Mouse (Mus musculus): ENCODE data around the gene Gtf3c4. TPM values are rescaled to one million over a fixed set of nuclear protein-coding genes. Genes with fewer than 3 reads are reported as not detected.
A peak's percentile ranks its signal among the peaks of the same experiment; 100 is the strongest.

Gtf3c4 gene
- 10 to 100 TPM; 32.4 to 36.1 TPM for total RNA-seq (2021)
- long read RNA-seq, experiment 1, full-length matches to known transcripts, result 21 of 29 reads
- long read RNA-seq, experiment 1, partial matches to known transcripts, result 0 of 29 reads
- long read RNA-seq, experiment 1, other reads (novel, unspliced or antisense), result 8 of 29 reads
- long read RNA-seq, experiment 2, full-length matches to known transcripts, result 6 of 13 reads
- long read RNA-seq, experiment 2, partial matches to known transcripts, result 1 of 13 reads
- long read RNA-seq, experiment 2, other reads (novel, unspliced or antisense), result 6 of 13 reads

DNA sequence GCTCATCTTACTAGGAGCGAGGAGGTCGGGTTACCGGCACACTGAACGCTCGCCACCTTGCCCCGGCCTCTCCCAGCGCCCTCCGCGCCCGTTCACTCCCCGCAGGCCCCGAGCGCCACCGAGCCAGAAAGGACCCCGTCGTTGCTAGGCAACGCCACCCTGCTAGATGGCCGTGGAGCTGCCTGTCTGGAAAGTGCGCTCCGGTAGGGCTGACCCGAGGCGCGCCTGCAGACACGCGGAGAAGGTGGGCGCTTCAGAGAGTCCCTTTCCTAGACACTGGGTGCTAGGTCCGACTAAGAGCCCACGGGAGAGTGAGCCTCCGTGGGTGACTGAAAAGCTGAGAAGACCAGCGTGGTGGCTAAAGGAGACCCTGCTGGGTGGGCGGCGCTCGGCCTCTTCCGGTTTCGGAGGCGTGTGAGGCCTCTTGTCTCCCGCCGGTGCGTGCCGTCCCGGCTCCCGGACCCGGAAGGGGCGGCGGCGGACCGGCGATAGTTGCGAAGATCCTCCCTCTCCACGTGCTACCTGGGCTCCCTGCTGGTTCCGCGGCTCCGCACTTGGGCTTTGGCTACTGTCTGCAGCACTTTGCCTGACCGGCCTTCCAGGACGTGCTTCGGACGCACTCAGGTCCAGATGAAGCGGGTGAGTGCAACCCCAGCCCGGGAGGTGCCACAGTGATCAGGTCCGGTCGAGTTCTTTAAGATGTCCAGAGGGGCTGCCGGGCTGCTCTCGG lies at the start of gene Gtf3c4, which contains the start of gene Ddx31:
Gene Gtf3c4 (minus strand): TSS at position 139 of the 730 bp plus-strand sequence.
Gene Ddx31 (plus strand): TSS at position 185 of the 730 bp plus-strand sequence.
- peak; percentile 95 for DNase-seq (ENCODE audit: low spot score in 2 of 2)

DNA sequence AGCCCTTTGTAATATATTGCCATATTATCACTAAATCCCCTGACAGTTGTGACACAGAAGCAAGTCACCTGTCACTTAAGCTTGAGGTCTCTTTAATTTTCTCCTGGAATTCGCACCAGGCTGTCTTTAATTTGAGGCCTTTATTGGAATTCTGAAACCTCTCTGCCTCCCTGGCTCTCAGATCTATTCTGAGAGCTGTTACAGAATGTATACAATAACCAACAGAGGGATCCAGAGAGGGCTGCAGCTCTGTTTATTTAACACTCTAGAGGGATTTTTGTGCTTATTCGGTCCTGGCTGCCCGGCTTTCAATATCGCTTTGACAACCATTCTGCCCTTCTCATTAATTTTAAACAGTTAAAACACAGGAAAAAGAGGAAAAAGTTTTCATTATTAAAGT lies 44.8 kb upstream of the Gtf3c4 start:
- DNase-seq (ENCODE audit: low spot score in 2 of 2), result no peak

DNA sequence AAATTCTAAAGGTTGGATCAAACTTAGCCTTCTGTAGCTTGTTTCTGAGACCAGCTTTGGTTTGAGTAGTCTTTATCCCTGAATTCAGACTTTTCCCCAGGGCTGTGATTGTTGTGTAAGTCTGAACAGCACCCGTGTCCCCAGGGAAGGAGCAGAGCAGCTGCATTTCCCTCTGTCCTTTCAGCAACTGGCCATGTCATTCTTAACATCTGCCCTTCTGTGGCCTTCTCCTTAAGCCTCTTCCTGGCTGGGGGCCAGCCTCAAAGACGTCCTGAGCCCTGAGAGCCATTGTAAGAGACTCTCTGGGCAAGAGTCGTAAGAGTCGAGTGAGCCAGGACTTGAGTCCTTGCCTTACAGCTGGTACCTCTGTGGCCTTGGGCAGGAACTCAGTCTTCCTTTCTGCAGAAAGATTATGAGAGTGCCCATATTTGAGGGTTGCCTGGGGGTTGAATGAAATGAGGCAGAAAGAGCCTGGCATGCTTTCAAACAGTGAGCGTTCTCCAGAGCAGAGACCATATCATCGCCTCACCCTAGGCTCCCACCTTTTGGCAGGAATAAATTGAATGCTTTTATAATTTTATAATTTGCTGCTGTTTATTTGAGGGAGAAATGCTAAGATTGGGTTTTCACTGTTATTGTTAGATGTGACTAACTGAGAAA lies 42.8 kb upstream of the Gtf3c4 start:
- DNase-seq (ENCODE audit: low spot score in 2 of 2), result no peak

DNA sequence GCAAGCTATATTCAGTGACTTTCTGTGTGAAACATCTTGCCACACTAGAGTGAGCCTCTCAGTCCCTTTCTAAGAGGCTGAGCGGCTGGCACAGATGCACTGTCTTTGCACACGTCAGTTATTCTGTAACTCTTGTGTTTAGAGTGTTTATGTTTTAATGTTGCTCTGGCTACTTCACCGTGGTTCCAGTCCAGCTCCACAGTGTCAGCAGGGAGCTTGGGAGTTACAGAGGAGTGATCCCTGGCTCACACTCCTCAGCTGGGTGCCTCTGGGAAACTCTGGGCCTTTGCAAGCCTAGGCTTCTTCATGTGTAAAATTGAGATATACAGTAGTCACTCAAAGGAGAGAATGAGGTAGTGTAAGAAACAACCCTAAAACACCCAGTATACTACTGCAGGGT lies 41.9 kb upstream of the Gtf3c4 start:
- DNase-seq (ENCODE audit: low spot score in 2 of 2), result no peak

DNA sequence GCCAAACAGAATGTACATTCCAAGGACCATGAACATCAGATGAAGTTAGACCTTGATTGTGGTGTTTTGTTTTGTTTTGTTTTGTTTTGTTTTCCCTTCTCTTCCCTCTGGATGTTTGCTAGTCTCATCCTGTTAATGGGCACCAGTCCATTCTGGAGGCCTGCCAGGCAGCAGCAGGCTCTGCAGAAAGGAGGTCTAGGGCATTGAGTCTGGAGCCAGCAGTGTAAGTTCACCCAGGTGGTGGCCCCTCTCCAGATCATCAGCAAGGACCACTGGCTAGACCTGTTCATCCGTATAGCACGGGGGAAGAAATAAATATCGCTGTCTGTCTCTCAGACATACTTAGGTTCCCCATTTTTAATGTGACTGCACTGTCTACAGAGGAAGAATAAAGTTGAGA lies 41.1 kb upstream of the Gtf3c4 start:
- DNase-seq (ENCODE audit: low spot score in 2 of 2), result no peak

DNA sequence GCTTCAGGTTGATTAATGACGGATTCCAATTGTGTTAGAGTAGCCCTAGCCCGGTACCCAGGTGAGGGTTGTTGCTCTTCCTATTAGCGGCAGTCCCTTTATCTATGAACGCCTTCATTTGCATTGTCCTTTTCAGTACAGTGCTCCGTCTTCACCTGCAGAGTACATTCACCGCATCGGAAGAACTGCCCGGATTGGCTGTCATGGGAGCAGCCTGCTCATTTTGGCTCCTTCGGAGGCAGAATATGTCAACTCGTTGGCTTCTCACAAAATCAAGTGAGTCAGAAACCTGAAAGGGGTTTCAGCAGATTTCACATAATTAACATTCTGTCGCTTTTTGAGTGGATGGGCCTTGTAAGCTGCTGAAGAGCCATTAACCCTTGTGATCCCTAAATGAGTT lies 35.4 kb upstream of the Gtf3c4 start:
- DNase-seq (ENCODE audit: low spot score in 2 of 2), result no peak

DNA sequence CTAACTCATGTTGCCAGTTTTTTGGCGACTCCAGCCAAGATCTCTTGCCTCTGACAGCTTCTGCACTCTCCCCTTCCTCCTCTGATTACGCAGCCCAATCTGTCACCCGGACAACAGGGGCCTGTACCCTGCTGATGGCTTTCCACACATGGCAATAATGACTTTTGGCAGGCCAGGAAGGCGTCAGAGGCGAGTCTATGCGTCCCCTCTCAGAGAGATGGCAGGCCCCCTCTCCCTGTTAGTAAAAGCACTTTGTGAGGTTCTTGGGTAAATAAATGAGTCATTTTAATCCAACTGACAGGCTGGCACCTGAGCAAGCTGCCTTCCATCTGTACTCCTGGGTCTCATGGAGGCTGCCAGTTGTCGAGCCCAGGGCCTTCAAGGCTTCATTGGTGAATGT lies 27.3 kb upstream of the Gtf3c4 start:
- no peak for DNase-seq (ENCODE audit: low spot score in 2 of 2)

DNA sequence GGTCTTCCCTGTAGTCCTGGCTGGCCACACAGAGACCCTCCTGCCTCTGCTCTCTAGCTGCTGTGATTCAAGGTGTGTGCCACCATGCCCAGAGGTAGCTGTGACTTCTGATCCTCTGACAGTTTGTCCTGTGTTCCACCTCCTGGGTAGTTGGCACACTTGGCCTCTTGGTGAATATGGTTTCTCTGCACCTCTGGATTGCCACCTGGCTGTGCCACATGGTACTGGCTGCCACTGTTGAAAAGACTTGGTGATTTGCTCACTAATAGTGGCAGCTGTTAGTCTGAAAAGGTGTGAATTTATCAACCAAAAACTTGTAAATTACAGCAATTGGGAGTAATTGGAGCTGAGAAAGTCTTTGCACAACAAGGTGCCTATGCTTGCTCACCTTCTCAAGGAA lies 23.7 kb upstream of the Gtf3c4 start:
- DNase-seq (ENCODE audit: low spot score in 2 of 2), result no peak

DNA sequence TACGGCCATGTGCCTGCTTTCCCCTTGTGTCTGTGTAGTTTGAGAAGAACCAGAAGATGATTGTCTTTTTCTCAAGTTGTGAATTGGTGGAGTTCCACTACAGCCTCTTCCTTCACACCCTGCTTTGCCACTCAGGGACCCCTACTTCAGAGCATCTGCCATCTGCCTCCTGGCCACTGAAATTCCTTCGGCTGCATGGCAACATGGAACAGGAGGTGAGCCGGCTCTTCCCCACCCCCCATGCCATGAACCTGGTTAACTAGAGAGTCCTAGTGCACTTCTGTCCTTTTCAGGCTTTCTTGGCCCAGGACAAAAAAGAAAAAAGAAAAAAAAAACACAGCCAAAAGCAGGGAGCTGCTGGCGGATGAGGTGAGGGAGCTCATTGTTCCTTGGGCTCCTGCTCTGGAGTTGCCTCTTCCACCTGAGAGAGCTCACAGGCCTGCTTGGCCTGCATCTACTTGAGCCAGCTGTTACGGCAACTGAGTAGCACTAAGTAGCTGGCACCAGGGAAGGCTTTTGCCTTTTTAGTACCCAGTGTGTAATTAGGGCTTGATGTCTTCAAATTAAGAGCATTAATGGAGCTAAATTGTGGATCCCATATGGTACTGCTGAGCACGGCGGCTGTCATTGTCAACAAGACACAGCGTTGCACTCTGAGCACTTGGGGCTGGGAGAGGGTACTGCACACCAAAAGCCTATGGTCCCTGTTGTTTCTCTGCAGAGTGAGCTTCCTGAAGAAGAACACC lies 20.7 kb upstream of the Gtf3c4 start:
- no peak for DNase-seq (ENCODE audit: low spot score in 2 of 2)

DNA sequence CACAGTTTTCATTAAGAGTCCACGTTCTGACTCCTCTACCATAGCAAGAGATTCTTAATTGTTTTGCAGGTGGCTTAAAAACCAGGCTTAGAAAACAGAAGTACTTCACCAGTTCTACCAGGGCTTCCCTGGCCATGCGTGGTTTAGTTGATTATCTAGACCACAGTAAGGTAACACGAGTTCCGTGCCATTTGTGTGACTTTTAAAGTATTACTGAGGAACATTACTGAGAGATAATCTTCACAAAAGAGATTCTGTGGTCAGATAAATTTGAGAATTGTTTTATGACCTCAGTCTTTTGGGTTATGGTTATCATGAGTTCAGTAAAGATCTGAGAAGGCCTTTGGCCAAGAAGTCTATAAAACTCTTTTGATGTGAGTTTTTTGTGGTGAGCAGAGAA lies 19.1 kb upstream of the Gtf3c4 start:
- no peak for DNase-seq (ENCODE audit: low spot score in 2 of 2)

DNA sequence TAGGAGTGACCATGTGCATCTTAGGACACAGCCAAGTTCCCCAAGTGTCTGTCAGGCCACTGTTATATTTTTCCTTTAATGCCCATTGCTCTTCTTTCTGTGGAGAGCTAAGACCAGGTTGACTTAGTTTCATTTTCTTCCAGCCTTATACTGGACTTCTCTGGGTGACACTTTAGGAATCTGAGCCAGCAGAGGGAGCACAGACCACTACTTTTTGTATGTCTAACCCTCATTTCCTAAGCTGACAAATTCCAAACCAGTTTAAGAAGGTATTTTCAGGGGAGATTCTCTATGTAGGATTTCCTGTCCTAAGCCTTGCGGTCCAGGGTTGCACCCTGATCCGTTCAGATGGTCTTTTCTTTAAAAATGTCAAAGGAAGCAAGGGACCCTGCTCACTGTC lies 15.6 kb upstream of the Gtf3c4 start:
- no peak for DNase-seq (ENCODE audit: low spot score in 2 of 2)

DNA sequence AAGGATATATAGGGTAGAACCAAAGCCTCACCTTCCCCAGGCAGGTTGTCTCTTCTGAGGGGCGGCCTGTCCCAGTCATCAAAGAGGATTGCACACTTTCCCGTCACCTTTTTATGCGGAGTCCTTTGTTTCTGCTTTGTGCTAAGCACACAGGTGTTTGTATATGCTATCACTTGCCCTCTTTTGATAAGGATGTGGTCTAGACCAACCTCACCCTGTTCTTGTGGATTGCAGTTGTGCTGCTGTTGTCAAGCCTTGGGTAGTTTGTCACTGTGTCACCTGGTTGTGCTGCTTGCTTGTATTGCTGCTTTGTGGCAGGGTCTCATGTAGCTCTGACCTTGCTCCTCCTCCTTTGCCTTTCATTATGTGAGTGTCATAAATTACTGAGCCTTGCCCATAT lies 12.4 kb upstream of the Gtf3c4 start:
- no peak for DNase-seq (ENCODE audit: low spot score in 2 of 2)

DNA sequence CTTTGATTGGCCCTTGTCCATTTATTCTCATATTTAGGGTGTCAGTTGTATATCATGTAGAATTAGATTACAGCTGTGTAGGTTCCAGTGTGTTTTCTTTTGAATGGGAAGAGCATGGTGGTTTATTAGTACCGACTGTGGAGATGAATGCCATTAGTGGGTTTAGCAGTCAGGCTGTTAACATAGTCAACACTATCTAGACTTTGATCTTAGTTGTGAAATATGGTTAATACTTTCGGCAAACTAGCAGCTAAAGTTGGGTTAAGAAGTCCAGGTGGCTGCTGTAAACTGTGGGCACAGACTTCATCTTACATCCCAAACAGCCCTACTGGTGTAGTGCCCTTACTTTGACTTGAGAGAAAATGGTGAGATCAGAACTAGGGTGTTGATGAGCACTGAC lies 8.7 kb upstream of the Gtf3c4 start:
- DNase-seq (ENCODE audit: low spot score in 2 of 2), result no peak

DNA sequence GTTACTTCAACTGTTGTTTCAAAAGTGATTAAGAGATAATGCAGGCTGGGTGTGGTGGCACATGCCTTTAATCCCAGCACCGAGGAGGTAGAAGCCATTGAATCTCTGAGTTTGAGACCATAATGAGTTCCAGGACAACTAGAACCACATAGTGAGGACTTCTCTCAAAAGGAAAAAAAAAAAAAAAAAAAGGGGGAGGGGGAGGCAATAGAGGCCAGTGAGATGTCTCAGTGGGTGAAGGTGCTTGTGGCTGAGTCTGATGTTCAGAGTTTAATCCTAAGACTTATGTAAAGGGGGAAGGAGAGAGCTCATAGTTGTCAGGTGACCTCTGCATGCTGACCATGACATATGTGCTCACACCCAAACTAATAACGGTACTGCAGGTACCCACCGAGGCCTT lies 1.9 kb upstream of the Gtf3c4 start:
- DNase-seq (ENCODE audit: low spot score in 2 of 2), result no peak

DNA sequence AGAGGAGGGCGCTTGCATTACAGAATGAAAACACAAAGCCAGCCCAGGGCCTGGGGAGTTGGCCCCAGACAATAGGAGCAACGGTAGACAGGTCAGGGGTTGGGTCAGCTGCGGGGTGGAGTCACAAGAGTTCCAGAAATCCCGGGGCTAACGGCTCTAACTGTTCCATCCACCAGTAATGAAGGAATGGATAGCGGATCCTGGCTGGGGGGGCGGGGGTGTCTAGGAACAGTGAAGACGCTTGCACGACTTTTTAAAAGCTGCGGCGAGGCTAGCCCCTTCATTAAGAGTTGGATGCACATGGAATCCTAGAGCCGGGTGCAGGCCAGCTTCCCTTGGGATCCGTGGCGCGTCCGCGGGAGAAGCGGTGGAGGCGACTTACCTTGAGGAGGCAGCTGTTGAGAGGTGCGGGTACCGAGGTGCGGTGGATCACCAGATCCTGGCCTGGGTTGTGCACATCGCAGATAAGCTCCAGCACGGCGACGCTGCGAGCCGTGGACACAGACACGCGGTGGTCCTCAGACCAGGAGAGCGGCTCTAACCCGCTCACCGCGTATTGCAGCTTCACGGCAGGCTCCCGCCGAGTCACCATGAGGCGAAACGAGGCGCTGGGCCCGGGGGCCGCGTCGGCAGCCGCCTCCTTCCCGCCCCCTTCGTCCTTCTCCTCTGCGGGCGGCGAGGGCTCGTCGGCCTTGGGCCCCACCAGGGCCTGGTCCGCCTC lies 499 bp downstream of the Gtf3c4 start:
- peak in 1 of 2 experiments; percentile 6 for DNase-seq (ENCODE audit: low spot score in 2 of 2)

DNA sequence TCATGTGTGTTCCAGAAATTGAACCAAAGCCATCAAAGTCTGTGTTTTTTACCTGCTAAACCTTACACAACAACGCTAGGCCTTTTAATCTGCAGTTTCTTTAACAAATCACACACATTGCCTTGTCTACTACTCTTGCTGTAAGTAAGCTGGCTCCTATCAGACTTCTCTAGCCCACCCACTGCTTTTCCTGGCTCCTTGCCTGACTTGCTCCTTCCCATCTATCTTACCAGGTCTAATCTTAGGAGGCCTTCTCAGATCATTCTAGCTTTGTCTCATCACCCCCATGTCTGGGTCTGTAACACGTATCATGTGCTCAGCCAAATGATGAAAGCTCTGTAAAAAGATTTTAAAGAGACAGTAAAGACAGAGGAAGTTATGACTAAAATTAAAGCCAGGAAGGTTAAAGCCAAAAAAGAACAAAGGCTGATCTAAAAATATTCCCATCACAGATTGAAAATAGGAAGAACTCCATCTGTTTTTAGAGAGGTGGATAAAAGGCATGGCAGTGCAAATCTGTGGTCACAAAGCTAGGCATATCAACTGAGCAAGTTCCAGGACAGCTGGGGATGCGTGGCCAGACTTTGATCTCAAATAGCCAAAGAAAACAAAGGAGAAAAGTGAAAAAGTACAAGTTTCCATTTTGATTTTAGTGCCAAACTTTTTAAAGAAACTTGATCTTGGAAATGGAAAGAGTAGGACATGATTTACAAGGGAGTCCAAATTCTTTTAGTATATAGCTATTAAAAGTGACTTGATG lies 3.8 kb downstream of the Gtf3c4 start:
- DNase-seq (ENCODE audit: low spot score in 2 of 2), result no peak

DNA sequence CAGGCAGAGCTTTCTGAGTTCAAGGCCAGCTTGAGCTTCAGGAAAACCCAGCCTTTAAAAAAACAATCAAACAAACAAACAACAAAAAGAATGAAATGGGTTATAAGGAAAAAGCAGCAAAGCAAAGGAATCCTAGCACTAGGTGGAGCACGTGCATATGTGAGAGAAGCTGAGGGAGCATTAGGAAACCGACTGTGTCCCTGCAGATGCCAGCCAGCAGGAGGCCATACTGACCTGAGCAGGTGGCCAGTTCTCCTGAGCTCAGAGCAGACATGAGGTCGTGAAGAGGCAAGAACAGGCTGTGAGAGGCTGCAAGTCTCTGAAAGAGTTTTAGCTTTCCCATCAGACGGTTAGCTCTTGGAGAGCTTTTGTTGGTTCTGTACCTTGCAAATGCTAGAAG lies 10.9 kb downstream of the Gtf3c4 start:
- no peak for DNase-seq (ENCODE audit: low spot score in 2 of 2)

DNA sequence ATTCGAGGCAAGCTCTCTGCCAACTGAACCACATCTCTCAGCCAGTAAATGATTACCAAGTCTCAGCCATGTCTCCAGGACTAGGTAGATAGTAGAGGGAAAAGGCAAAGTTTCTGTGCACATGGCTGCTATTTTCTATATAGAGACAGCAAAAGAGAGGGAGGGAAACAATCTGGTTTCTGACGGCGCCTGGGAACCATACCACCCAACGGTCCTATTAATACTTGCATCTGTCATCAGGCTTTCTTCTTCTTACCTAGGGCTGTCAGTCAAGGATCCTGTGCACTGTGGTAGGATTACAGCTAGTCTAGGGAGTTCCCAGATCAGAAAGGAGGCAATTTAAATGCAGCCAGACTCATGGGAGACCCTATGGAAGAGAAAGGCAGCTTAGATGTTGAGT lies 21.3 kb downstream of the Gtf3c4 start:
- peak in 1 of 2 experiments; percentile 10 for DNase-seq (ENCODE audit: low spot score in 2 of 2)

DNA sequence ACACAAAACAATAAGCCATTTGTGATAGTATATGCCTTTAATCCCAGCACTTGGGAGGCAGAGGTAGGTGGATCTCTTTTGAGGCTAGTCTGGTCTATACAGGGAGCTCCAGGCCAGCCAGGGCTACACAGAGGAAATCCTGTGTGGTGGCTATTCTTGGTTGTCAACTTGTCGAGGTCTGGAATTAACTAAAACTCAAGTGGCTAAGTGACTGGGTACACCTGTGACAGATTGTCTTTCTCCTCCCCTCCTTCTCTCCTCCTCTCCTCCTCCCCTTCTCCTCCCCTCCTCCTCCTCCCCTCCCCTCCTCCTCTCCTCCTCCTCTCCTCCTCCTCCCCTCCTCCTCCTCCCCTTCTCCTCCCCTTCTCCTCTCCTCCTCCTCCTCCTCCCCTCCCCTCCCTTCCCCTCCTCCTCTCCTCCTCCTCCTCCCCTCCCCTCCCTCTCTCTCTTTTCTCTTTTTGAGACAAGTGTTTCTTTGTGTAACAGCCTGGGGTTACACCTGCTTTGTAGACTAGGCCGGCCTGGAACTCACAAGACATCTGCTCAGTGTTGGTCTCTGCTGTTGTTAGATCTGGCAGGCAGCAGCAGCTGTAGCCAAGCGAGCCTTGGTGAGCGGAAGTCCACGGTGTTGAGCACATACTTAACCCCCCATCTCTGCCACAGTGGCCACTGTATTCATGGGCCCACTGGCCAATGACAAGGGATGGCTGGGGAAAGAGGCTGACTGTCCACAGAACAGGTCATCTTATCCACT lies 29.7 kb downstream of the Gtf3c4 start:
- no peak for DNase-seq (ENCODE audit: low spot score in 2 of 2)

Data from left cerebral cortex, adult 18-20 months (tissue).